Mouse (Mus musculus): ENCODE measurements at regions not wholly inside any gene's neighbourhood (a gene's known extent, or its start where the extent isn't known, plus 50 kb on each side); places are given as distances from the start of the nearest gene placed in this dataset.

DNA sequence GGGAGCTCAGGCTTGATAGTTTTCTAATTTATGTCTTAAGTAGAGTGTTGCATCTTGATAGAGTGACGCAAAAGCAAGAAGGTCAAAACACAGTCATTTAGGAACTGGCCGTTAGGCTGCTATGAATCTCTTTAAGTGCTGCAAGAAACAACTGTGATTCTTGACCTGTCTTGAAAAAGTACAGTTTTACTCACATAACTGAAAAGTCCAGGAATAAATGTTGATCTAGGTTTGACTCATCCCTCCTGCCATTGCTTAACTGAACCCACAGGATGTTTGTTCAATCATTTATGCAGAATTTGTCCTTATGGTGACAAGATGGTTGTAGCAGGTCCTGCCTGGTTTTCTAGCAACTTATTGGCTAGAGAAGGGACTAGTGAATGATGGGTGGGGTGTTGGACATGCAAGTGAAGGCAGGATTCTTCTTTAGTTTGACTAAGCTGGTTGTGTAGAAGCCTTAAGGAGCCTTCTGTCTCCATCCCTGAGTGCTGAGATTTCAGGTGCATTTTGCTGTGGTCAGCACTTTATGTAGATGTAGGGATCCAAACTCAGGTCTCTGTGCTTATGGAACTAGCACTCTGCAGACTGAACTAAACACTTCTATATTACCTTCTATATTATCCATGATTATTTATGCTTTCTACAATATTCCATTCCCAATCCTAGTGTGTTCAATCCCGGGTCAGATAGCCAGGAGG, 782.7 kb upstream of the Lrrc6 start:
- Histone ChIP-seq H3K79me2 (ENCODE audit: control insufficient read depth, insufficient read depth) (no peaks in the 10 kb centered on the region), H3K4me2 (ENCODE audit: low read depth) (no peak overlapping the region), H3K36me3 (ENCODE audit: control insufficient read depth, insufficient read depth) (no peaks in the 10 kb centered on the region), H3ac (ENCODE audit: control insufficient read depth, insufficient read length) (no peak overlapping the region), H3K27me3 (ENCODE audit: control insufficient read depth, insufficient read depth, insufficient read length) (no peaks in the 10 kb centered on the region), H3K4me3 (no peak overlapping the region)
- TF ChIP-seq USF1 (IDR thresholded peaks at IDR 0.05; ENCODE audit: low read depth) = no peak
- no peak for TF ChIP-seq MYOD1 (IDR thresholded peaks at IDR 0.05; ENCODE audit: control insufficient read depth in 1 of 3, insufficient read length in 2 of 3, low read depth in 2 of 3)
- no peak for TF ChIP-seq SRF (IDR thresholded peaks at IDR 0.05; ENCODE audit: control insufficient read depth, insufficient read length, low read depth)
- no peak for TF ChIP-seq REST (IDR thresholded peaks at IDR 0.05; ENCODE audit: insufficient read depth, insufficient read length)
- 0 out of 2 replicates have a peak, but pooled peaks have one; percentile 13 for TF ChIP-seq CEBPB (IDR thresholded peaks at IDR 0.05; ENCODE audit: insufficient read depth, poor library complexity, severe bottlenecking)

DNA sequence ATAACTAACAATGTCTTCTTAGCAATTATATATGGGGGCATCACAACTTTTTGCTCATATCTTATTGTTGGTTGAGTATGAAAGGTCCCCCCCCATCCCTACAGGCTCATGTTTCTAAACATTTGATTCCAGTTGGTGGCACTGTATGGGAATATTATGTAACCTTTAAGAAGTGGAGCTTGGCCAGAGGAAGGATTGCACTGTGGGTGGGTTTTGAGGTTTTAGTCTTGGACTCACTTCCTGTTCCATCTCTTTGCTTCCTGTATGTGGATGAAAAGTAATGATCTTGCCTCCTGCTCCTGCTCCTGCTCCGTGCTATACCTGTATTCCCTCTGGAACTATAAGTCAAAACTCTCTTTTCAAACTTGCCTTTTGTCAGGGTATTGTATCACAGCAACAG, 778.2 kb upstream of the Lrrc6 start:
- TF ChIP-seq TCF12 (IDR thresholded peaks at IDR 0.05; ENCODE audit: insufficient read depth, poor library complexity, severe bottlenecking) = no peak
- TF ChIP-seq MYOD1 (IDR thresholded peaks at IDR 0.05; ENCODE audit: control insufficient read depth in 1 of 3, insufficient read length in 2 of 3, low read depth in 2 of 3) = no peak
- no peak for TF ChIP-seq MAX (IDR thresholded peaks at IDR 0.05; ENCODE audit: low read depth)
- no peak for TF ChIP-seq REST (IDR thresholded peaks at IDR 0.05; ENCODE audit: insufficient read depth, insufficient read length)
- no peak for TF ChIP-seq E2F4 (IDR thresholded peaks at IDR 0.05; ENCODE audit: insufficient read depth)
- no peak for TF ChIP-seq POLR2AphosphoS2 (IDR thresholded peaks at IDR 0.05; ENCODE audit: insufficient read length, low read depth)
- no peak for TF ChIP-seq CEBPB (IDR thresholded peaks at IDR 0.05; ENCODE audit: insufficient read depth, poor library complexity, severe bottlenecking)
- no peak for TF ChIP-seq TCF3 (IDR thresholded peaks at IDR 0.05; ENCODE audit: insufficient read length, low read depth)
- TF ChIP-seq USF1 (IDR thresholded peaks at IDR 0.05; ENCODE audit: low read depth) = no peak
- no peak for TF ChIP-seq SRF (IDR thresholded peaks at IDR 0.05; ENCODE audit: control insufficient read depth, insufficient read length, low read depth)
- no peak for TF ChIP-seq MYOG (IDR thresholded peaks at IDR 0.05; ENCODE audit: control insufficient read depth in 1 of 3, insufficient read depth in 1 of 3, insufficient read length in 2 of 3, low read depth in 2 of 3)
- TF ChIP-seq POLR2A (IDR thresholded peaks at IDR 0.05; ENCODE audit: insufficient read length, low read depth) = no peak
- Histone ChIP-seq H3K4me3 (no peak overlapping the region), H3K27me3 (ENCODE audit: control insufficient read depth, insufficient read depth, insufficient read length) (no peaks in the 10 kb centered on the region), H3K36me3 (ENCODE audit: control insufficient read depth, insufficient read depth) (no peaks in the 10 kb centered on the region), H3ac (ENCODE audit: control insufficient read depth, insufficient read length) (no peak overlapping the region), H3K4me2 (ENCODE audit: low read depth) (no peak overlapping the region), H3K79me2 (ENCODE audit: control insufficient read depth, insufficient read depth) (no peaks in the 10 kb centered on the region)

DNA sequence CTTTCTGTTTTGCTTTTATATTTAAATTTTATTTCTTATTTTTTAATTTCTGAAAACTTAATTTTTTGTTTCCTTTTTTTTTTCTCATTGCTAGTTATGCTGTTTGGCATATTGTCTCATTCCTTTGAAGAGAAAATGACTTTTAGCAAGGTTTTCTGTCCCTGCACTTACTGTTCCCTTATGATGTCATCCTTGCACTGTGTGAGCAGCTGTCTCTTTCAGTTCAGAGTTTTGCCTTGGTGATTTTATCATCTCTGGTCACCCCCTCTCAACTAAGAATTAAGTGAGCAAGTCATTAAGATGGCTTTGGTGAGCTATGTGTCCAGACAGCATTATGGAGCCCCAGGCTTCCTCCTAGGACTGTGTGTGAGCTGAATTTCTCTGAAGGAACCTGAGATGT, 774.3 kb upstream of the Lrrc6 start:
- no peak overlapping the region for H3ac ChIP-seq (ENCODE audit: control insufficient read depth, insufficient read length)
- H3K4me2 ChIP-seq (ENCODE audit: low read depth) = peak overlapping the region; percentile 37
- no peaks in the 10 kb centered on the region for H3K79me2 ChIP-seq (ENCODE audit: control insufficient read depth, insufficient read depth)
- H3K27me3 ChIP-seq (ENCODE audit: control insufficient read depth, insufficient read depth, insufficient read length) = no peaks in the 10 kb centered on the region
- H3K36me3 ChIP-seq (ENCODE audit: control insufficient read depth, insufficient read depth) = no peaks in the 10 kb centered on the region
- no peak for TF ChIP-seq E2F4 (IDR thresholded peaks at IDR 0.05; ENCODE audit: insufficient read depth)
- TF ChIP-seq MYOG (IDR thresholded peaks at IDR 0.05; ENCODE audit: control insufficient read depth in 1 of 3, insufficient read depth in 1 of 3, insufficient read length in 2 of 3, low read depth in 2 of 3) = no peak
- TF ChIP-seq REST (IDR thresholded peaks at IDR 0.05; ENCODE audit: insufficient read depth, insufficient read length) = no peak
- TF ChIP-seq POLR2AphosphoS2 (IDR thresholded peaks at IDR 0.05; ENCODE audit: insufficient read length, low read depth) = no peak
- TF ChIP-seq MYOD1 (IDR thresholded peaks at IDR 0.05; ENCODE audit: control insufficient read depth in 1 of 3, insufficient read length in 2 of 3, low read depth in 2 of 3) = peak in 2 of 3 experiments; percentile 72 to 82
- TF ChIP-seq TCF12 (IDR thresholded peaks at IDR 0.05; ENCODE audit: insufficient read depth, poor library complexity, severe bottlenecking) = peak; percentile 41
- no peak for TF ChIP-seq SRF (IDR thresholded peaks at IDR 0.05; ENCODE audit: control insufficient read depth, insufficient read length, low read depth)
- no peak for TF ChIP-seq CEBPB (IDR thresholded peaks at IDR 0.05; ENCODE audit: insufficient read depth, poor library complexity, severe bottlenecking)
- TF ChIP-seq USF1 (IDR thresholded peaks at IDR 0.05; ENCODE audit: low read depth) = no peak
- no peak for TF ChIP-seq POLR2A (IDR thresholded peaks at IDR 0.05; ENCODE audit: insufficient read length, low read depth)
- TF ChIP-seq TCF3 (IDR thresholded peaks at IDR 0.05; ENCODE audit: insufficient read length, low read depth) = no peak
- TF ChIP-seq MAX (IDR thresholded peaks at IDR 0.05; ENCODE audit: low read depth) = no peak
- no peak overlapping the region for H3K4me3 ChIP-seq

DNA sequence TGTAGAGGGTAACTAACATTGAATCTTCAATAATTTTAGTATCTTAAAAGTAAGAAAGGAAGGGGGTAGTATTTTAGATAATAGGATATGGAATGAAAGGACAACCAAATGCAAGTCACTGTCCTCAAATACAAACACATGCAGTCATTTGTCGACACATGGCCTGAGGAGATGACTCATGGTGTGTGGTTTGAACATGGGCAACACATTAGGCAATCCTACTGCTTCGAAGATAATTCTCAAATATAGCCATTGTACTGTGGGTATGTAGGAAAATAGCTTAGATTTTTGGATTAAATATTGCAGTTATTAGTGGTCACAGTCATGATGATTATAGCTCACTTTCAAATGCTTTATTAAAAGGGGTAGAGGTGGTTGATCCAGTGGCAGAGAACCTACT, 771.7 kb upstream of the Lrrc6 start:
- no peak overlapping the region for H3K4me3 ChIP-seq
- H3K79me2 ChIP-seq (ENCODE audit: control insufficient read depth, insufficient read depth) = no peaks in the 10 kb centered on the region
- H3K27me3 ChIP-seq (ENCODE audit: control insufficient read depth, insufficient read depth, insufficient read length) = no peaks in the 10 kb centered on the region
- peak overlapping the region; percentile 8 for H3K4me2 ChIP-seq (ENCODE audit: low read depth)
- no peaks in the 10 kb centered on the region for H3K36me3 ChIP-seq (ENCODE audit: control insufficient read depth, insufficient read depth)
- no peak overlapping the region for H3ac ChIP-seq (ENCODE audit: control insufficient read depth, insufficient read length)
- TF ChIP-seq MAX (IDR thresholded peaks at IDR 0.05; ENCODE audit: low read depth) (peak; percentile 97), USF1 (IDR thresholded peaks at IDR 0.05; ENCODE audit: low read depth) (peak; percentile 34), CEBPB (IDR thresholded peaks at IDR 0.05; ENCODE audit: insufficient read depth, poor library complexity, severe bottlenecking) (peak; percentile 99), TCF12 (IDR thresholded peaks at IDR 0.05; ENCODE audit: insufficient read depth, poor library complexity, severe bottlenecking) (peak; percentile 63), MYOD1 (IDR thresholded peaks at IDR 0.05; ENCODE audit: control insufficient read depth in 1 of 3, insufficient read length in 2 of 3, low read depth in 2 of 3) (peak in 2 of 3 experiments; percentile 58 to 70), REST (IDR thresholded peaks at IDR 0.05; ENCODE audit: insufficient read depth, insufficient read length) (no peak), POLR2AphosphoS2 (IDR thresholded peaks at IDR 0.05; ENCODE audit: insufficient read length, low read depth) (no peak), SRF (IDR thresholded peaks at IDR 0.05; ENCODE audit: control insufficient read depth, insufficient read length, low read depth) (peak; percentile 33)

Data from myocyte (in vitro differentiated cells).